Mouse (Mus musculus) left cerebral cortex, adult 2 months (tissue): Measurements from ENCODE around the gene Dzip1l. TPM values are rescaled to one million over a fixed set of nuclear protein-coding genes. Genes with fewer than 3 reads are reported as not detected.
"Not testable (repeated sequence)": the region's sequence is repeated elsewhere in the genome, so short reads cannot be mapped to it uniquely, and the experiment has no call there.

Experiments
- DNase-seq, 2 experiments: peaks; one replicate each; pipeline ENCODE4 v3.0.0; 2021 to 2022; ENCODE audit warnings: low spot score in 2 of 2, mixed read lengths in 1 of 2; ENCODE audit errors: extremely low spot score in 1 of 2
- H3K27ac ChIP-seq: fragments of 200-600 bp; 2 replicates; pipeline ENCODE4 v1.8.1; 2022
- H3K4me3 ChIP-seq: fragments of 200-600 bp; 2 replicates; pipeline ENCODE4 v1.8.1; 2022
- CTCF ChIP-seq: fragments of 200-600 bp; IDR thresholded peaks from 2 replicates; pipeline ENCODE4 v1.8.1; 2022; ENCODE audit warnings: antibody characterized with exemption, mild to moderate bottlenecking, moderate library complexity
- intact Hi-C: fragments of 180-260 bp; cut with DNase I; formaldehyde crosslinking; loops from one replicate; pipeline ENCODE4 v1.15.1; 2025
- long read RNA-seq, 2 experiments: library from polyadenylated mRNA; stranded (forward); transcript quantifications; one replicate each; pipeline ENCODE4 v2.0.0; 2021; ENCODE audit warnings: borderline mapping rate in 2 of 2
- total RNA-seq, 2 experiments: library from RNA; stranded (reverse); gene quantifications; 2 replicates each; pipeline ENCODE4 v1.2.3; 2021

The Dzip1l gene
- 10 to 100 TPM; 32.4 to 33.8 TPM for total RNA-seq
- long read RNA-seq, experiment 1, full-length matches to known transcripts, result 1 of 25 reads
- long read RNA-seq, experiment 1, partial matches to known transcripts, result 7 of 25 reads
- long read RNA-seq, experiment 1, other reads (novel, unspliced or antisense), result 17 of 25 reads
- long read RNA-seq, experiment 2, partial matches to known transcripts, result 7 of 31 reads
- long read RNA-seq, experiment 2, other reads (novel, unspliced or antisense), result 23 of 31 reads

GRCm38 (mm10) chr9:99629281-99630011, at the start of gene Dzip1l:
TSS of gene Dzip1l (plus strand) at chr9:99629496.
- intact Hi-C loops, result loop anchor here (2.0 kb wide), 1 partner anchor 43 kb away; no protein-coding TSS in a partner anchor
- H3K27ac ChIP-seq, result peak within 1 kb of the TSS; percentile 99
- peak; percentile 75 to 79 for DNase-seq
- peak within 1 kb of the TSS; percentile 80 for H3K4me3 ChIP-seq
- no peak for TF ChIP-seq CTCF

- intact Hi-C loops, result loop anchor here (2.0 to 5.0 kb wide), 2 partner anchors 122 to 513 kb away; no protein-coding TSS in a partner anchor
- peak; percentile 71 for TF ChIP-seq CTCF
- DNase-seq, result no peak
- H3K27ac ChIP-seq, result no peak overlapping the region
- no peak overlapping the region for H3K4me3 ChIP-seq
Observed at GRCm38 (mm10) chr9:99580655-99581054, 48.6 kb upstream of the Dzip1l start.

- Histone ChIP-seq H3K27ac (no peak overlapping the region), H3K4me3 (no peak overlapping the region)
- TF ChIP-seq CTCF, result peak; percentile 99
- intact Hi-C loops, result loop anchor here (1.0 to 2.0 kb wide), 2 partner anchors 41 to 75 kb away; partner anchors contain the start of gene Dzip1l
- DNase-seq, result peak; percentile 49 to 59
Observed at GRCm38 (mm10) chr9:99587505-99588202, 41.6 kb upstream of the Dzip1l start.

GRCm38 (mm10) chr9:99591144-99591543, 38.2 kb upstream of the Dzip1l start:
- DNase-seq, result no peak
- TF ChIP-seq CTCF, result no peak
- Histone ChIP-seq H3K27ac (no peak overlapping the region), H3K4me3 (no peak overlapping the region)
- intact Hi-C loops, result no loop called here

GRCm38 (mm10) chr9:99599127-99599526, 30.2 kb upstream of the Dzip1l start:
- intact Hi-C loops, H3K27ac ChIP-seq, H3K4me3 ChIP-seq: not testable (repeated sequence)

GRCm38 (mm10) chr9:99603566-99603965, 25.7 kb upstream of the Dzip1l start:
- intact Hi-C loops, result no loop called here
- DNase-seq, result no peak
- TF ChIP-seq CTCF, result no peak
- no peak overlapping the region for H3K4me3 ChIP-seq
- no peak overlapping the region for H3K27ac ChIP-seq

More at GRCm38 (mm10) chr9:99599127-99599526, 30.2 kb upstream of the Dzip1l start:
- not testable (repeated sequence) for DNase-seq

GRCm38 (mm10) chr9:99612202-99612601, 17.1 kb upstream of the Dzip1l start, which contains the start of gene A4gnt:
TSS of gene A4gnt (plus strand) at chr9:99612502.
- DNase-seq, result no peak
- H3K27ac ChIP-seq, result no peak within 1 kb of the TSS
- H3K4me3 ChIP-seq, result no peak within 1 kb of the TSS
- intact Hi-C loops, result no loop called here
- TF ChIP-seq CTCF, result no peak

GRCm38 (mm10) chr9:99619688-99620087, 9.6 kb upstream of the Dzip1l start:
- DNase-seq, result no peak
- TF ChIP-seq CTCF, result no peak
- no peak overlapping the region; the same call in 1 of the 2 replicates for H3K27ac ChIP-seq
- intact Hi-C loops, result no loop called here
- H3K4me3 ChIP-seq, result no peak overlapping the region

GRCm38 (mm10) chr9:99620196-99620595, 9.1 kb upstream of the Dzip1l start:
- no peak for DNase-seq
- peak overlapping the region; percentile 9; the same call in 1 of the 2 replicates for H3K27ac ChIP-seq
- intact Hi-C loops, result no loop called here
- TF ChIP-seq CTCF, result no peak
- H3K4me3 ChIP-seq, result no peak overlapping the region

GRCm38 (mm10) chr9:99622034-99622433, 7.3 kb upstream of the Dzip1l start:
- no peak for DNase-seq
- intact Hi-C loops, result no loop called here
- TF ChIP-seq CTCF, result no peak
- Histone ChIP-seq H3K27ac (no peak overlapping the region), H3K4me3 (no peak overlapping the region)

GRCm38 (mm10) chr9:99622966-99623365, 6.3 kb upstream of the Dzip1l start:
- intact Hi-C loops, result no loop called here
- no peak overlapping the region for H3K27ac ChIP-seq
- no peak for TF ChIP-seq CTCF
- no peak overlapping the region for H3K4me3 ChIP-seq
- DNase-seq, result no peak

- intact Hi-C loops, result no loop called here
- no peak overlapping the region for H3K4me3 ChIP-seq
- no peak for DNase-seq
- H3K27ac ChIP-seq, result no peak overlapping the region
- no peak for TF ChIP-seq CTCF
Observed at GRCm38 (mm10) chr9:99624117-99624516, 5.2 kb upstream of the Dzip1l start.
